Mouse (Mus musculus): Measurements from ENCODE around the gene Gm10401. TPM values are rescaled to one million over a fixed set of nuclear protein-coding genes. Genes with fewer than 3 reads are reported as not detected.

Gm10401 gene
- not detected in 2 replicates for polyA plus RNA-seq (2012; rRNA removed; ENCODE audit: low replicate concordance)

DNA sequence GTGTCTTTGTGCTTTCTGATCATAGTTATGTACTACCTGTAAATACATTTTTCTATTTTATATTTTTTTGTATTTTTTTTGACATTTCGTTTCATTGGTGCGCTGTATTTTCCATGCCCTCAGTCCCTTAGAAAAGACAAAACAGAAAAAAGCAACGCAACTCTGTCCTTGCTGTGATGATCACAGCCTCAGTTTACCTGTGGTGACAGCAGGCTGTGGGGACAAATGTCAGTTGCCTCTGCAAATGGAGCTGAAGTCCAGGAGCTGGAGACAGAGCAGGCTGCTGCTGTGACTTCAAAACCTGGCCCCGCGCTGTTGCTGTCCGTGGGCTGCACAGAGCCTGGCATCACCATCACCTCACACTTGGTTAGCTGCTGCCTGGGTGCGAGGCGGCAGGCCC, at the start of gene Gm10401:
Gene Gm10401 (minus strand): TSS at position 101 of the 400 bp plus-strand sequence.

DNA sequence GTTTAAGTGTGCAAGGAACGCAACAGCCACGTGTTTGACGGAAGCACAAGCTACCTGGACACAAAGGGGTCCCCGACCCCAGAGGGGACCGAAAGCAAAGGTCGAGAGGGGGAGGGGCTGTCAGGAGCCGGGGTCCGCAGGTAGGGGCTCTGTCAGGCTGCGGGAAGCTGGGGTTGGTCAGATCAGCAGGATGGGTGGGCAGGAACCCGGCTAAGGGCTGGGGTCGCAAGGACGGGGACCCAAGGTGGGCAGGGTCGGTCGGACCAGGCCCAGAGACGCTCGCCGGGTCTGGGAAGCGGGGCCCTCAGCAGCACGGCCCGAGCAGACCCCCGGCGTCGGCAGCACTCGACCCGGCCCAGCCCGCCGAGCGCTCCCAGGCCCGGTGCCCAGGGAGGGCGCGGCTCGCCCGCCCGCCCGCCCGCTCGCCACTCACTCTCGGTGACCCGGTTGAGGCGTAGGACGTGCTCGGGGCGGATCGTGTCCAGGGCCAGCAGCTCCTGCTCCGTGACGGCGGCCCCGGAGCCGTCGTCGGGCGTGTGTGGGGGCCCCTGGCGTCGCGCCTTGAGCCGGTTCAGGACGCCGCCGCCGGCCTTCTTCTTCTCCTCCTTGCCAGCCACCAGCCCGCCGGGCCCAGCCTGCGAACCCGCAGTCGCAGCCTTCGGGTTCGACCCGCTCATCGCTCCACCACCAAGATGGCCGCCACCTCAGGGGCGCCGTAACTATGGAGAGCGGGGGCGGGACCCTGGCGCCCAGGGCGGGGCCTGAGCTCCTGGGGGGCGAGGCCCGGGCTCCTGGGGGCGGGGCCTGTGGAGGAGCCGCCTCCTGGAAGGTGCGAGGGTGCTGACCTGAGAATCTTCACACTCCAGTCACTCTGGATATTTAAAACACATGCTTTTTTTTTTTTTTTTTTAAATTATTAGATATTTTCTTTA, 36.4 kb upstream of the Gm10401 start, which contains the start of gene Unc119b:
Gene Unc119b (minus strand): TSS at position 742 of the 932 bp plus-strand sequence.

DNA sequence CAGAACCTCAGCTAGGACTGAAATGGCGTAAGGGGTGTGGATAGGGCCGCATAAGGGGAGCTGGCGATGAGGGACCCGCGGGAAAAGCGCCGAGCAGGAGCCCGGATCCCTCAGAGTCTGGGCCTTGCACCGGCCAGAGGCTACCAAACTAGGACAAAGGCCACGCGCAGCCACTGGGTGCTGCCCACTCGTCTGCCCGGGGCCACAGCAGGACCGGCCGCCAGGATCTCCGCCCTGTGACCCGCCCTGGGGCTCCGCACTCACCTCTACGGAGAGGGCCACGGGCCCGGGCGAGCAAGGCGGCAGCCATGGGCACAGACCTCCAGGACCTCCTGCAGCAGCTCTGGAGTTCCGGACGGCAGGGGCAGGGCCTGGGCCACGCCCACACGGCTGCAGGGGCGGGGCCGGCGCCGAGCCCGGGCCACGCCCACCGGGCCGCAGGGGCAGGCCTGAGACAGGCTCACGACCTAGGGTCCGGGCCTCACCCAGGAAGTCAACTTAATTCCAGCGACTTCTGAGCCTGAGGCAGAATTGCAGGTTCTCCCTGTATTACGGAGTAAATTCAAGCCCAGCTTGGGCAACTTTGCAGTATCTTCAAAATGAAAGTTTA, 21.0 kb upstream of the Gm10401 start, which contains the start of gene Acads:
Gene Acads (minus strand): TSS at position 386 of the 610 bp plus-strand sequence.

Other genes with a start within 250 kb of the Gm10401 start
- not detected in 2 replicates for gene 4930519G04Rik, start 244.6 kb downstream of the Gm10401 start, polyA plus RNA-seq (2012; rRNA removed; ENCODE audit: low replicate concordance)
- gene Gm9936, start 239.6 kb downstream of the Gm10401 start, polyA plus RNA-seq (2012; rRNA removed; ENCODE audit: low replicate concordance), result not detected in 2 replicates
- gene Oasl2, start 201.4 kb downstream of the Gm10401 start, polyA plus RNA-seq (2012; rRNA removed; ENCODE audit: low replicate concordance), result 7.4 and 29.4 TPM in 2 replicates
- 61.4 and 170 TPM in 2 replicates for gene Oasl1, start 175.1 kb downstream of the Gm10401 start, polyA plus RNA-seq (2012; rRNA removed; ENCODE audit: low replicate concordance)
- gene 2210016L21Rik, start 156.1 kb downstream of the Gm10401 start, polyA plus RNA-seq (2012; rRNA removed; ENCODE audit: low replicate concordance), result 8.0 and 12.2 TPM in 2 replicates
- gene Hnf1a, start 127.2 kb downstream of the Gm10401 start, polyA plus RNA-seq (2012; rRNA removed; ENCODE audit: low replicate concordance), result 27.0 and 31.0 TPM in 2 replicates
- gene Sppl3, start 87.2 kb downstream of the Gm10401 start, polyA plus RNA-seq (2012; rRNA removed; ENCODE audit: low replicate concordance), result 55.0 and 82.5 TPM in 2 replicates
- 108 and 115 TPM in 2 replicates for gene Acads, start 21.1 kb upstream of the Gm10401 start, polyA plus RNA-seq (2012; rRNA removed; ENCODE audit: low replicate concordance)
- gene Unc119b, start 36.7 kb upstream of the Gm10401 start, polyA plus RNA-seq (2012; rRNA removed; ENCODE audit: low replicate concordance), result 22.9 and 24.4 TPM in 2 replicates
- 79.9 and 88.7 TPM in 2 replicates for gene Mlec, start 59.9 kb upstream of the Gm10401 start, polyA plus RNA-seq (2012; rRNA removed; ENCODE audit: low replicate concordance)
- gene Cabp1, start 96.1 kb upstream of the Gm10401 start, polyA plus RNA-seq (2012; rRNA removed; ENCODE audit: low replicate concordance), result 1.3 and 1.8 TPM in 2 replicates
- 88.3 and 126 TPM in 2 replicates for gene Pop5, start 137.5 kb upstream of the Gm10401 start, polyA plus RNA-seq (2012; rRNA removed; ENCODE audit: low replicate concordance)
- 116 and 207 TPM in 2 replicates for gene Rnf10, start 174.6 kb upstream of the Gm10401 start, polyA plus RNA-seq (2012; rRNA removed; ENCODE audit: low replicate concordance)
- gene Coq5, start 181.4 kb upstream of the Gm10401 start, polyA plus RNA-seq (2012; rRNA removed; ENCODE audit: low replicate concordance), result 5.3 and 8.8 TPM in 2 replicates
- gene Dynll1, start 202.7 kb upstream of the Gm10401 start, polyA plus RNA-seq (2012; rRNA removed; ENCODE audit: low replicate concordance), result 36.5 and 44.0 TPM in 2 replicates
- 13.2 and 25.7 TPM in 2 replicates for gene Srsf9, start 228.9 kb upstream of the Gm10401 start, polyA plus RNA-seq (2012; rRNA removed; ENCODE audit: low replicate concordance)
- gene Gatc, start 242.9 kb upstream of the Gm10401 start, polyA plus RNA-seq (2012; rRNA removed; ENCODE audit: low replicate concordance), result 3.6 and 4.6 TPM in 2 replicates
- gene Triap1, start 242.9 kb upstream of the Gm10401 start, polyA plus RNA-seq (2012; rRNA removed; ENCODE audit: low replicate concordance), result 4.4 and 5.8 TPM in 2 replicates

All from duodenum, adult 2 months (tissue).